Mouse (Mus musculus): Measurements from ENCODE around the gene Mapk1.

DNA sequence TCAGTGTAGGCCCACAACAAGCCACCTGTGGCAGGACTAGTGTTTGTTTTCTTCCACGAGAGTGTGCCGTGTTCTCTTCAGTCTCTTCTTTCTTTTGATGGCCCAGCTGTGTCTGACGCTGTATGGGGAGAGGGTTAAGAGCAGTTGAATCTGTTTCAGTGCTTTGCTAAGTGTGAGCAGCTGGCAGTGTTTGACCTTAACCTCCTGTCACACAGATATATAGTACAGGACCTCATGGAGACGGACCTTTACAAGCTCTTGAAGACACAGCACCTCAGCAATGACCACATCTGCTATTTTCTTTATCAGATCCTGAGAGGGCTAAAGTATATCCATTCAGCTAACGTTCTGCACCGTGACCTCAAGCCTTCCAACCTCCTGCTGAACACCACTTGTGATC lies 34.9 kb downstream of the Mapk1 start:
- no peak for TF ChIP-seq EP300 (IDR thresholded peaks at IDR 0.05)
- TF ChIP-seq CTCF (IDR thresholded peaks at IDR 0.05) = no peak

All from lung, postnatal 0 days (tissue).